Mouse (Mus musculus): ENCODE data around the gene Dusp10.

GRCm38 (mm10) chr1:184059814-184060213 is 46.7 kb downstream of the Dusp10 start:
- TF ChIP-seq POLR2A (IDR thresholded peaks at IDR 0.05; ENCODE audit: borderline replicate concordance, extremely low read depth, insufficient read depth, insufficient read length, poor library complexity, severe bottlenecking), result no peak
- TF ChIP-seq CTCF (IDR thresholded peaks at IDR 0.05; ENCODE audit: borderline replicate concordance, extremely low read depth, insufficient read depth, insufficient read length), result no peak

Data from brain, embryonic 14.5 days (tissue).